Mouse (Mus musculus) liver, embryonic 16.5 days (tissue): Measurements from ENCODE around the gene Catsperz. TPM values are rescaled to one million over a fixed set of nuclear protein-coding genes. Genes with fewer than 3 reads are reported as not detected.

Experiments used
- ATAC-seq: fragments of 200-750 bp; cut with Nextera tagmentation; 2 replicates; pipeline ENCODE4 v1.8.0; 2017; ENCODE audit warnings: low read depth, mild to moderate bottlenecking, moderate number of reproducible peaks, moderate library complexity
- H3K27ac ChIP-seq: fragments of 300-500 bp; sonication (generic); 2 replicates; pipeline ENCODE4 v1.5.1; 2014; ENCODE audit warnings: mild to moderate bottlenecking, low read length
- H3K27me3 ChIP-seq: fragments of 300-500 bp; sonication (generic); 2 replicates; pipeline ENCODE4 v1.6.1; 2014; ENCODE audit warnings: low read depth, low read length, mixed read lengths; ENCODE audit not compliant: control insufficient read depth, insufficient read depth
- H3K36me3 ChIP-seq: fragments of 300-500 bp; sonication (generic); 2 replicates; pipeline ENCODE4 v1.6.1; 2014; ENCODE audit warnings: mild to moderate bottlenecking; ENCODE audit not compliant: control insufficient read depth, insufficient read depth
- H3K4me1 ChIP-seq: fragments of 300-500 bp; sonication (generic); 2 replicates; pipeline ENCODE4 v1.6.1; 2014; ENCODE audit warnings: low read depth, low read length, mixed read lengths; ENCODE audit not compliant: control insufficient read depth
- H3K4me2 ChIP-seq: fragments of 300-500 bp; sonication (generic); 2 replicates; pipeline ENCODE4 v1.6.1; 2014; ENCODE audit warnings: low read depth, low read length, mixed read lengths
- H3K4me3 ChIP-seq: fragments of 300-500 bp; sonication (generic); 2 replicates; pipeline ENCODE4 v1.5.1; 2014; ENCODE audit warnings: low read depth, mild to moderate bottlenecking, low read length
- H3K9ac ChIP-seq: fragments of 300-500 bp; sonication (generic); 2 replicates; pipeline ENCODE4 v1.6.1; 2014; ENCODE audit warnings: low read depth, low read length
- H3K9me3 ChIP-seq: fragments of 300-500 bp; sonication (generic); replicated peaks from 2 replicates; pipeline ENCODE4 v1.6.1; 2016; ENCODE audit warnings: low read length; ENCODE audit not compliant: control insufficient read depth
- WGBS: fragments of 180-500 bp; shearing (Covaris S2); extraction: QIAGEN DNeasy Blood & Tissue Kit; methylation state at CpG from one replicate; pipeline ENCODE4 v1.1.7; 2014; ENCODE audit not compliant: insufficient replicate concordance; 5-methylcytosine and 5-hydroxymethylcytosine counted together
- polyA plus RNA-seq: library from polyadenylated mRNA; unstranded; fragments of >200 nt; fragmentation: Nextera tagmentation; extraction: Ambion mirVana; gene quantifications from 2 replicates; pipeline ENCODE4 v1.2.1, GENCODE M21; 2015

Catsperz gene
- polyA plus RNA-seq, 1 experiment from 2014 or later, result 0.50 TPM

DNA sequence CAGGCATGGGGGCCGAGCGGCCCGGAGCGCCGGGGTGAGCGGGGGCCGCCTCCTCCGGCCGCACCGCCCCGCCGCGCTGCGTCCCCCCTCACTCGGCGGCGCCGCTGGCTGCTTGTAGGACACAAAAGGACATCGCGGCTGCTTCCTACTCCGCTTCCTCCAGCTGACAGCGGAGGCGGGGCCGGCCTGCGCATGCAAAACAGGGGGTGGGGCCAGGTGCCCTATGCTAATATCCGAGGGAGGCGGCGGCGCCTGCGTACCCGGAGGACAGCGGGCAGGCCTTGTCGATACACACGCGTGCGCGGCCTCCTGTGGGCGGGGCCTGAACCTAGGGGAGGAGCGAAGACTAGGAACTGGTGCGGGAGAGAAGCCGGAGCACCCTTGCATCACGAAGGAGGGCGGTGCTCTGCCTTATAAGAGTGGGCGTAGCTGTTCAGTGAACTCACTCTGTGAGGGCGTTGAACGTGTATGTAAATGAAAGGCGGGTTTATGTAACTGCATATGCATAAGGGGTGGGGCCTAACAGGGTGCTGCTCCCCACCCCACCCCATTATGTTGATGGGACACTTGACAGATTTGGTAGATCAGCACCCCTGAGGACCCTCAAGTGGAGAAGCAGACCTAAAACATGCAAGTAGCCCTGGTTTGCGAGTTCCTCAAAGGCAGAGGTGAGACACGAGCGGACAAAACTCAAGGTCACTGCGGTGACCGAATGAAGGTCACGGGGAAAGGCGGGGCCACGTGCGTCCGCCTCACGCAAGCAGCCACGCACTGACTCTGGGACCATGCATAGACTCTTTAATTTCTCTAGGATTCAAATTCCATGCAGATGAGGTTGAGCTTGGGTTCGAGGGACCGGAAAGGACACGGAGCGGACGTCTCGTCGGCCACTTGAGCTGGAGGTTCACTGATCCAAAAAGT, 3.3 kb downstream of the Catsperz start, which contains the start of gene Esrra:
Gene Esrra, minus strand, starts transcription at position 167 of the 921 bp plus-strand sequence.
- H3K4me2 ChIP-seq, result peak within 1 kb of the TSS; percentile 100
- peaks cover 42% of the 10 kb centered on the region for H3K4me1 ChIP-seq
- peak; percentile 92 for ATAC-seq
- no peaks in the 10 kb centered on the region for H3K36me3 ChIP-seq
- no peaks in the 10 kb centered on the region for H3K9me3 ChIP-seq
- H3K27ac ChIP-seq, result peak within 1 kb of the TSS; percentile 86
- peaks cover 39% of the 10 kb centered on the region for H3K27me3 ChIP-seq
- under 1% methylated on average over 62 of the region's 66 CpGs for WGBS
- H3K9ac ChIP-seq, result peak within 1 kb of the TSS; percentile 84
- H3K4me3 ChIP-seq, result peak within 1 kb of the TSS; percentile 82

DNA sequence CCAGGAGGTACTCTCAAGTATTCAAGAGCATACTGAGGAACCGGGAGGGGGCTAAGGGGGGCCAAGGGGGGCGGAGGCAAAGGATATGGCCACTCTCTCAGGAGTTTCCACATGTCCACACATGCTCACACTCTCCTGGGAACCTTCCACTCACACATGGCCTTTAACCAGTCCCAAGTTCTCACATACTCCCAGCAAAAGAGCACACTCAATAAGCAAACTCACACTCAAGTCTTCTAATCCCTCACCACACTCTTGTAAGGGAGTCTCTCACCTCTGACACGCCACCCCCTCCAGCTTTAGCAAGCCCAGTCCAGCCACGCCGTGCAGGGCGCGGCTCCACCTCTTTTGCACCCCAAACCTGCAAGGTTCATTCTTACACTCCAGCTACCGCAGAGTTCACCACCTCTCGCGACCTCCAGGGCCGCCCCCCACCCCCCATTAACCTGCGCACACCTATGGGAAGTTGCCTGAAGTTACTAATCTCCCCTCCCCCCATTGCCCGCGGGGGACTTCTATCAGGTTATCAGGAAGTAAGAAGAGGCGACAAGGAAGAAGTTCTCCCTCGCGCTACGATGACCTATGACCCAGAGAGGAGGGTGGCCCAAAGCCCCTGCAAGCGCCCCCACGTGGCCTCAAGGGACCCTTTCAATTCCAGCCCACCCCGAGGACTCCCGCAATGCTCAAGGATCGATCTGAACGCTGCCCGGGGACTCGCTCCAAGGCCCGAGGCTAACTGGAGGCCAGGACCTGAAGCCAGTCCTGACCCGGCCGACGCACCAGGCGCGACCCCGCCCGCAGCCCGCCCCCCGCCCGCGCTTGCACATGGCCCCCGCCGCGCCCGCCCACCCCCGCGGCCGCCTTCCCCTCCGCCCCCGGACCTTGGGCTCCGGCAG, 4.2 kb downstream of the Catsperz start:
- peak overlapping the region; percentile 84 for H3K9ac ChIP-seq
- no peaks in the 10 kb centered on the region for H3K36me3 ChIP-seq
- H3K4me3 ChIP-seq, result peak overlapping the region; percentile 82
- no peaks in the 10 kb centered on the region for H3K9me3 ChIP-seq
- H3K27ac ChIP-seq, result peak overlapping the region; percentile 86
- H3K4me1 ChIP-seq, result peaks cover 38% of the 10 kb centered on the region
- no peak; the same call in 1 of the 2 replicates for ATAC-seq
- H3K4me2 ChIP-seq, result peak overlapping the region; percentile 100
- WGBS, result under 1% methylated on average over 48 of the region's 48 CpGs
- peaks cover 30% of the 10 kb centered on the region for H3K27me3 ChIP-seq

DNA sequence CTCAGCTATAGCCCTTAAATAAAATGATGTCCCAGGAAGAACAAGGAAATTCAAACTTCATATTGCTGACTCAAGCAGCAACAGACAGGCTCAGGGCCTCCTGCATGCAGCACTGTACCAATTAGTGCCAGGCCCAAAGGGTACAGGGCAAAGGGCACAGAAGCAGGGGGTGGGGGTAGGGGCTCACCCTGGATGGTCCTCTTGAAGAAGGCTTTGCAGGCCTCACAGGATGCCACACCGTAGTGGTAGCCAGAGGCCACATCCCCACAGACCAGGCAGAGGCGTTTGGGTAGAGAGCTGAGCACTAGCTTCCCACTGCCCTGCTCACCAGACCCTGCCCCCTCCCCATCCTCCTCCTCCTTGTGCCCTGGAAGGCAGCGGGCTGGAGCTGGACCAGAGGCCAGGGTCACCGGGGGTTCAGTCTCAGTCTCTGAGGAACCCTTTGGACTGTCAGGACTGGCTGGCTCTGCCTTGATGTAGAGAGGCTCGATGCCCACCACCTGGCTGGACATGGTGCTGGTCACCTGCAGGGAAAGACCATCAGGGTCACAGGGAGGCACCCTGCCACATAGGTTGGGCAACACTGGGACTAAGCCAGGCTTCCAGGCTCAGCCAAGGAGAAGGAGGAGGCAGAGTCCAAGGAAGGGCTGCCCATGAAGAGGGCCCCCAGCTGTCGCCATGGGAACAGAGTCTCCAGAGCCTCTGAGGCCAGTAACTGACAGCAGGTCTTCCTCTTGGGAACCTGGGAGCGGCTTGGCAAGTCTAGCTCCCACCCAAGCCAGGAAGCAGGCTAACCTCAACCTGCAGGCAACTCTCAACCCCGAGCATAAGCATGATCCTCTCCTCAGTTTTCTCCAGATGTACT, 5.1 kb downstream of the Catsperz start:
- Histone ChIP-seq H3K9ac (peak overlapping the region; percentile 84), H3K36me3 (no peaks in the 10 kb centered on the region), H3K27me3 (peaks cover 21% of the 10 kb centered on the region), H3K4me1 (peaks cover 43% of the 10 kb centered on the region), H3K4me3 (peak overlapping the region; percentile 82), H3K27ac (peak overlapping the region; percentile 86; the same call in 1 of the 2 replicates), H3K9me3 (no peaks in the 10 kb centered on the region), H3K4me2 (peak overlapping the region; percentile 100)
- ATAC-seq, result no peak
- WGBS, result 46% methylated on average over 8 of the region's 8 CpGs

DNA sequence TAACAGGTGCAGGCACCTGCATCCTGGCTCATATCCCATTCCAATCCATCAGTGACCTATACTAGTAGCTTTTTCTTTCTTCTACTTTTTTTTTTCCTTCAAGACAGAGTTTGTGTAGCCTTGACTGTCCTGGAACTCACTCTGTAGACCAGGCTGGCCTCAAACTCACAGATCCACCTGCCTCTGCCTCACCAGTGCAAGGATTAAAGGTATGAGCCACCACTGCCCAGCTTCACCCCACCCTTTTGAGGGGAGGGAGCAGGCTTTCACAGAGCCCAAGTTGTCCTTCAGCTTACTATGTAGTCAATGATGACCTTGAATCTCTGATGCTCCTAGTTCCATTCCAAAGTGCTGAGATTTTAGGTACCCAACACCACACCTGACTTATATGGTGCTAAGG, 5.7 kb downstream of the Catsperz start:
- no peak overlapping the region for H3K4me3 ChIP-seq
- ATAC-seq, result no peak
- no peak overlapping the region for H3K9ac ChIP-seq
- H3K4me2 ChIP-seq, result no peak overlapping the region
- peaks cover 15% of the 10 kb centered on the region for H3K27me3 ChIP-seq
- no peak overlapping the region for H3K27ac ChIP-seq
- no peaks in the 10 kb centered on the region for H3K36me3 ChIP-seq
- H3K9me3 ChIP-seq, result no peaks in the 10 kb centered on the region
- peaks cover 39% of the 10 kb centered on the region for H3K4me1 ChIP-seq

DNA sequence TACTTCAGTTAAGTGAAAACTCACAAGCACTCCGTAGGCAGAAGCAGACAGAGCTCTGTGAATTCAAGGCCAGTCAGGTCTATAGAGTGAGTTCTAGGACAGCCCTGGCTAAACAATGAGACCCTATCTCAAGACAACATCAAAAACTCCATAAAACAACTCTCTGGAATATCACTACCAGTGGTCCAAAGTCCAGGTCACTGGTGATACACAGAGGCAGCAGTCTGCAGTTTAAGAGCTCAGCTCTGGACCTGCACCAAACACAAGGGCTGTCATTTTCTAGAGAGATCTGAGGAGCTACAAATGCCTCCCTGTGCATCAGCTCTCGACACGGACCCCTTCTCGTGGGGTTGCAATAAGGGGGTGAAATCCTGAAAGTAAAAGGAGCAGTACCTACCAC, 6.9 kb downstream of the Catsperz start:
- Histone ChIP-seq H3K4me1 (peaks cover 39% of the 10 kb centered on the region), H3K27ac (no peak overlapping the region)
- whole genome bisulfite sequencing, result 72% methylated on average over 4 of the region's 4 CpGs

DNA sequence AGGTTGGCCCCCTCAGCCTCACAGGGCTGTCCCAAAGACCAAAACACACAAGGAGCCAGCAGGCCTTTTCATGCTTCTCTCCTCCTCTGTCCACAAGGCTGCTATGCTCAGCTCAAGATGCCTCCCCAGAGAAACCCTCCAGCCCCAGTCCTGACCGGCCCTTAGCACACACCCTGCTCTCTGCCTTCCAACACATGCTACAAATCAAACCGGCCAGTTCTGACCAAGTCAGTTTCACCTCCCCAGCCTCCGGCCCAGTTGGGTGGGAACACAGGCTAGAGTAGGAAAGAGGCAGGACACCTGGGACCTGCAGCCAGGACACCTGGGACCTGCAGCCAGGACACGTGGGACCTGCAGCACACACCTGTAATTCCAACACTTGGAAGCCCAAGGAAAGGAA, 8.7 kb downstream of the Catsperz start:
- no peak overlapping the region for H3K4me2 ChIP-seq
- no peak for ATAC-seq
- no peak overlapping the region for H3K9ac ChIP-seq
- no peaks in the 10 kb centered on the region; the same call in 1 of the 2 replicates for H3K36me3 ChIP-seq
- no peak overlapping the region for H3K4me3 ChIP-seq
- no peak overlapping the region for H3K27ac ChIP-seq
- H3K9me3 ChIP-seq, result no peaks in the 10 kb centered on the region
- no peaks in the 10 kb centered on the region for H3K27me3 ChIP-seq
- peaks cover 27% of the 10 kb centered on the region for H3K4me1 ChIP-seq
- 73% methylated on average over 4 of the region's 4 CpGs for WGBS

More for the DNA sequence above, 6.9 kb downstream of the Catsperz start:
- H3K36me3 ChIP-seq, result no peaks in the 10 kb centered on the region; the same call in 1 of the 2 replicates
- no peak overlapping the region for H3K9ac ChIP-seq
- no peak overlapping the region for H3K4me2 ChIP-seq
- H3K9me3 ChIP-seq, result no peaks in the 10 kb centered on the region
- H3K27me3 ChIP-seq, result peaks cover 4% of the 10 kb centered on the region
- ATAC-seq, result no peak
- no peak overlapping the region for H3K4me3 ChIP-seq

GRCm38 (mm10) chr19:6915276-6915675, 9.9 kb downstream of the Catsperz start:
- Histone ChIP-seq H3K9me3 (no peaks in the 10 kb centered on the region), H3K27me3 (no peaks in the 10 kb centered on the region), H3K27ac (peak overlapping the region; percentile 41), H3K36me3 (no peaks in the 10 kb centered on the region; the same call in 1 of the 2 replicates), H3K4me3 (no peak overlapping the region), H3K4me2 (no peak overlapping the region), H3K4me1 (peaks cover 25% of the 10 kb centered on the region), H3K9ac (no peak overlapping the region)
- peak; percentile 52 for ATAC-seq
- 16% methylated on average over 4 of the region's 4 CpGs for WGBS

- ATAC-seq, result no peak
- Histone ChIP-seq H3K9me3 (no peaks in the 10 kb centered on the region), H3K36me3 (no peaks in the 10 kb centered on the region; the same call in 1 of the 2 replicates), H3K4me1 (peaks cover 18% of the 10 kb centered on the region), H3K27ac (no peak overlapping the region), H3K4me3 (no peak overlapping the region), H3K27me3 (no peaks in the 10 kb centered on the region), H3K9ac (no peak overlapping the region), H3K4me2 (no peak overlapping the region)
- WGBS, result 78% methylated on average over 9 of the region's 9 CpGs
Observed at GRCm38 (mm10) chr19:6914540-6914939, 10.6 kb downstream of the Catsperz start.
